Mouse (Mus musculus): ENCODE data around the gene Sprn. TPM values are rescaled to one million over a fixed set of nuclear protein-coding genes. Genes with fewer than 3 reads are reported as not detected.

Sprn gene
- polyA plus RNA-seq, 1 experiment from 2014 or later: 1.2 TPM

- H3K36me3 ChIP-seq: no peaks in the 10 kb centered on the region
- H3K9ac ChIP-seq: no peak overlapping the region
- H3K4me2 ChIP-seq (replicated peaks): no peak overlapping the region
- no peak overlapping the region for H3K4me3 ChIP-seq (replicated peaks)
- no peaks in the 10 kb centered on the region for H3K4me1 ChIP-seq (replicated peaks)
- no peaks in the 10 kb centered on the region for H3K9me3 ChIP-seq
- H3K27me3 ChIP-seq (replicated peaks): no peaks in the 10 kb centered on the region
- H3K27ac ChIP-seq: no peak overlapping the region
- 81% methylated on average over 2 of the region's 2 CpGs for WGBS
- ATAC-seq: no peak
These were observed 26.0 kb upstream of the Sprn start for GRCm38 (mm10) chr7:140180692-140181091.

GRCm38 (mm10) chr7:140179176-140179575, 24.5 kb upstream of the Sprn start:
- Histone ChIP-seq H3K9me3 (no peaks in the 10 kb centered on the region), H3K27ac (no peak overlapping the region), H3K4me2 (replicated peaks) (no peak overlapping the region), H3K36me3 (no peaks in the 10 kb centered on the region), H3K9ac (no peak overlapping the region), H3K4me1 (replicated peaks) (no peaks in the 10 kb centered on the region), H3K4me3 (replicated peaks) (no peak overlapping the region), H3K27me3 (replicated peaks) (no peaks in the 10 kb centered on the region)
- no peak for ATAC-seq
- 86% methylated on average over 2 of the region's 2 CpGs for WGBS

GRCm38 (mm10) chr7:140172936-140173335, 18.3 kb upstream of the Sprn start, which contains the start of gene Olfr523:
Olfr523 (plus strand) TSS chr7:140173217.
- ATAC-seq: no peak
- H3K27ac ChIP-seq: no peak within 1 kb of the TSS
- H3K4me1 ChIP-seq (replicated peaks): no peaks in the 10 kb centered on the region
- no peaks in the 10 kb centered on the region for H3K27me3 ChIP-seq (replicated peaks)
- WGBS: 47% methylated on average over 1 of the region's 1 CpGs
- no peaks in the 10 kb centered on the region for H3K9me3 ChIP-seq
- H3K4me3 ChIP-seq (replicated peaks): no peak within 1 kb of the TSS
- no peak within 1 kb of the TSS for H3K4me2 ChIP-seq (replicated peaks)
- H3K9ac ChIP-seq: no peak within 1 kb of the TSS
- H3K36me3 ChIP-seq: no peaks in the 10 kb centered on the region

- no peak for ATAC-seq
- H3K27me3 ChIP-seq (replicated peaks): no peaks in the 10 kb centered on the region
- no peak overlapping the region for H3K4me3 ChIP-seq (replicated peaks)
- H3K36me3 ChIP-seq: no peaks in the 10 kb centered on the region
- no peaks in the 10 kb centered on the region for H3K4me1 ChIP-seq (replicated peaks)
- no peak overlapping the region for H3K4me2 ChIP-seq (replicated peaks)
- 93% methylated on average over 3 of the region's 3 CpGs for WGBS
- H3K9ac ChIP-seq: no peak overlapping the region
- H3K27ac ChIP-seq: no peak overlapping the region
- no peaks in the 10 kb centered on the region for H3K9me3 ChIP-seq
These were observed 16.2 kb upstream of the Sprn start for GRCm38 (mm10) chr7:140170863-140171262.

GRCm38 (mm10) chr7:140169386-140169785, 14.7 kb upstream of the Sprn start:
- no peak for ATAC-seq
- Histone ChIP-seq H3K9ac (no peak overlapping the region), H3K4me1 (replicated peaks) (no peaks in the 10 kb centered on the region), H3K36me3 (no peaks in the 10 kb centered on the region), H3K4me3 (replicated peaks) (no peak overlapping the region), H3K9me3 (no peaks in the 10 kb centered on the region), H3K4me2 (replicated peaks) (no peak overlapping the region), H3K27me3 (replicated peaks) (no peaks in the 10 kb centered on the region), H3K27ac (no peak overlapping the region)
- 61% methylated on average over 4 of the region's 4 CpGs for WGBS

GRCm38 (mm10) chr7:140167950-140168349, 13.3 kb upstream of the Sprn start:
- Histone ChIP-seq H3K9ac (no peak overlapping the region), H3K27ac (no peak overlapping the region), H3K4me3 (replicated peaks) (no peak overlapping the region), H3K4me2 (replicated peaks) (no peak overlapping the region), H3K36me3 (no peaks in the 10 kb centered on the region), H3K4me1 (replicated peaks) (no peaks in the 10 kb centered on the region), H3K9me3 (no peaks in the 10 kb centered on the region), H3K27me3 (replicated peaks) (no peaks in the 10 kb centered on the region)
- WGBS: 60% methylated on average over 1 of the region's 1 CpGs
- ATAC-seq: no peak

- Histone ChIP-seq H3K4me3 (replicated peaks) (no peak within 1 kb of the TSS), H3K27me3 (replicated peaks) (no peaks in the 10 kb centered on the region; the same call in 1 of the 2 replicates), H3K9ac (no peak within 1 kb of the TSS), H3K27ac (no peak within 1 kb of the TSS), H3K9me3 (no peaks in the 10 kb centered on the region), H3K36me3 (no peaks in the 10 kb centered on the region), H3K4me2 (replicated peaks) (no peak within 1 kb of the TSS), H3K4me1 (replicated peaks) (no peaks in the 10 kb centered on the region)
- WGBS: 80% methylated on average over 7 of the region's 7 CpGs
- no peak for ATAC-seq
These were observed 10.0 kb upstream of the Sprn start, which contains the start of gene Olfr522 for GRCm38 (mm10) chr7:140164664-140165063. Olfr522 (minus strand) TSS chr7:140164764.

GRCm38 (mm10) chr7:140160363-140160762, 5.7 kb upstream of the Sprn start:
- peaks cover 7% of the 10 kb centered on the region for H3K27me3 ChIP-seq (replicated peaks)
- no peak for ATAC-seq
- H3K4me2 ChIP-seq (replicated peaks): no peak overlapping the region
- no peaks in the 10 kb centered on the region for H3K9me3 ChIP-seq
- no peak overlapping the region for H3K9ac ChIP-seq
- H3K4me1 ChIP-seq (replicated peaks): no peaks in the 10 kb centered on the region
- no peak overlapping the region for H3K4me3 ChIP-seq (replicated peaks)
- H3K27ac ChIP-seq: no peak overlapping the region
- 79% methylated on average over 3 of the region's 3 CpGs for WGBS
- H3K36me3 ChIP-seq: no peaks in the 10 kb centered on the region

GRCm38 (mm10) chr7:140153829-140154217, 854 bp downstream of the Sprn start:
- H3K27ac ChIP-seq: no peak overlapping the region
- H3K9ac ChIP-seq: no peak overlapping the region
- H3K4me1 ChIP-seq (replicated peaks): peaks cover 5% of the 10 kb centered on the region; the same call in 1 of the 2 replicates
- peaks cover 37% of the 10 kb centered on the region for H3K27me3 ChIP-seq (replicated peaks)
- no peaks in the 10 kb centered on the region for H3K9me3 ChIP-seq
- H3K36me3 ChIP-seq: no peaks in the 10 kb centered on the region
- H3K4me2 ChIP-seq (replicated peaks): peak overlapping the region; percentile 53
- 33% methylated on average over 4 of the region's 4 CpGs for WGBS
- 0 out of 2 replicates have a peak overlapping the region, but pooled peaks have one; percentile 24 for H3K4me3 ChIP-seq (replicated peaks)
- ATAC-seq: no peak

GRCm38 (mm10) chr7:140153383-140153782, 1.3 kb downstream of the Sprn start:
- H3K27ac ChIP-seq: no peak overlapping the region
- no peaks in the 10 kb centered on the region for H3K9me3 ChIP-seq
- peaks cover 37% of the 10 kb centered on the region for H3K27me3 ChIP-seq (replicated peaks)
- H3K4me3 ChIP-seq (replicated peaks): peak overlapping the region; percentile 24
- H3K4me2 ChIP-seq (replicated peaks): peak overlapping the region; percentile 53
- peak; percentile 53; the same call in 1 of the 2 replicates for ATAC-seq
- peak overlapping the region; percentile 22 for H3K9ac ChIP-seq
- H3K4me1 ChIP-seq (replicated peaks): peaks cover 5% of the 10 kb centered on the region; the same call in 1 of the 2 replicates
- no peaks in the 10 kb centered on the region for H3K36me3 ChIP-seq
- 7% methylated on average over 28 of the region's 28 CpGs for WGBS

- H3K9ac ChIP-seq: no peak overlapping the region
- H3K4me2 ChIP-seq (replicated peaks): no peak overlapping the region
- no peak overlapping the region for H3K27ac ChIP-seq
- no peak for ATAC-seq
- 86% methylated on average over 4 of the region's 4 CpGs for WGBS
- H3K36me3 ChIP-seq: 0 out of 2 replicates have a peak, but pooled peaks cover 4% of the 10 kb centered on the region
- H3K4me1 ChIP-seq (replicated peaks): no peaks in the 10 kb centered on the region
- no peaks in the 10 kb centered on the region for H3K27me3 ChIP-seq (replicated peaks)
- no peak overlapping the region for H3K4me3 ChIP-seq (replicated peaks)
- no peaks in the 10 kb centered on the region for H3K9me3 ChIP-seq
These were observed 10.1 kb downstream of the Sprn start for GRCm38 (mm10) chr7:140144550-140144949.

GRCm38 (mm10) chr7:140141350-140141749, 13.3 kb downstream of the Sprn start:
- H3K36me3 ChIP-seq: no peaks in the 10 kb centered on the region
- H3K27ac ChIP-seq: no peak overlapping the region
- H3K9ac ChIP-seq: no peak overlapping the region
- H3K27me3 ChIP-seq (replicated peaks): no peaks in the 10 kb centered on the region
- WGBS: 4% methylated on average over 14 of the region's 14 CpGs
- no peak for ATAC-seq
- H3K4me2 ChIP-seq (replicated peaks): no peak overlapping the region
- no peaks in the 10 kb centered on the region for H3K4me1 ChIP-seq (replicated peaks)
- no peak overlapping the region for H3K4me3 ChIP-seq (replicated peaks)
- H3K9me3 ChIP-seq: no peaks in the 10 kb centered on the region

GRCm38 (mm10) chr7:140138021-140138310, 16.7 kb downstream of the Sprn start:
- Histone ChIP-seq H3K36me3 (peaks cover 3% of the 10 kb centered on the region; the same call in 1 of the 2 replicates), H3K4me2 (replicated peaks) (peak overlapping the region; percentile 86), H3K9ac (peak overlapping the region; percentile 90), H3K4me1 (replicated peaks) (no peaks in the 10 kb centered on the region), H3K9me3 (no peaks in the 10 kb centered on the region), H3K27ac (peak overlapping the region; percentile 81), H3K27me3 (replicated peaks) (no peaks in the 10 kb centered on the region), H3K4me3 (replicated peaks) (peak overlapping the region; percentile 81)
- under 1% methylated on average over 8 of the region's 8 CpGs for WGBS
- ATAC-seq: no peak

All from intestine, embryonic 15.5 days (tissue).